Mouse (Mus musculus) midbrain, embryonic 11.5 days (tissue): ENCODE data around the gene Apba2. TPM values are rescaled to one million over a fixed set of nuclear protein-coding genes. Genes with fewer than 3 reads are reported as not detected.

ENCODE experiments used
- ATAC-seq: fragments of 200-750 bp; cut with Nextera tagmentation; 2 replicates; pipeline ENCODE4 v1.8.0; 2017; ENCODE audit warnings: moderate TSS enrichment, moderate library complexity; ENCODE audit not compliant: low FRiP score
- DNase-seq: peaks from one replicate; pipeline ENCODE4 v3.0.0; 2015; ENCODE audit warnings: low spot score; ENCODE audit errors: missing footprints
- H3K27ac ChIP-seq: fragments of 300-500 bp; sonication (generic); 2 replicates; pipeline ENCODE4 v1.5.1; 2014; ENCODE audit warnings: low read depth, low read length
- H3K27me3 ChIP-seq: fragments of 300-500 bp; sonication (generic); 2 replicates; pipeline ENCODE4 v1.6.1; 2014; ENCODE audit warnings: mild to moderate bottlenecking, low read length, moderate library complexity, mixed read lengths; ENCODE audit not compliant: control insufficient read depth, insufficient read depth
- H3K36me3 ChIP-seq: fragments of 300-500 bp; sonication (generic); 2 replicates; pipeline ENCODE4 v1.6.1; 2014; ENCODE audit warnings: mild to moderate bottlenecking, low read length, moderate library complexity, mixed read lengths; ENCODE audit not compliant: control insufficient read depth, insufficient read depth
- H3K4me1 ChIP-seq: fragments of 300-500 bp; sonication (generic); 2 replicates; pipeline ENCODE4 v1.6.1; 2014; ENCODE audit warnings: low read length; ENCODE audit not compliant: control insufficient read depth, insufficient read depth
- H3K4me2 ChIP-seq: fragments of 300-500 bp; sonication (generic); 2 replicates; pipeline ENCODE4 v1.6.1; 2014; ENCODE audit warnings: mild to moderate bottlenecking, moderate library complexity
- H3K4me3 ChIP-seq: fragments of 300-500 bp; sonication (generic); 2 replicates; pipeline ENCODE4 v1.5.1; 2014; ENCODE audit warnings: low read depth, low read length
- H3K9ac ChIP-seq: fragments of 300-500 bp; sonication (generic); 2 replicates; pipeline ENCODE4 v1.6.1; 2014; ENCODE audit warnings: low read length
- H3K9me3 ChIP-seq: fragments of 300-500 bp; sonication (generic); 2 replicates; pipeline ENCODE4 v1.6.1; 2016; ENCODE audit warnings: low read length; ENCODE audit not compliant: control insufficient read depth
- WGBS: fragments of 180-500 bp; shearing (Covaris S2); extraction: QIAGEN DNeasy Blood & Tissue Kit; methylation state at CpG from one replicate; pipeline ENCODE4 v1.1.7; 2014; 5-methylcytosine and 5-hydroxymethylcytosine counted together
- polyA plus RNA-seq: library from polyadenylated mRNA; unstranded; fragments of >200 nt; fragmentation: Nextera tagmentation; extraction: Ambion mirVana; gene quantifications from 2 replicates; pipeline ENCODE4 v1.2.1, GENCODE M21; 2014

Gene Apba2
- polyA plus RNA-seq, 1 experiment from 2014 or later = 82.4 TPM

GRCm38 (mm10) chr7:64550856-64551255 is 49.4 kb downstream of the Apba2 start:
- no peak overlapping the region for H3K4me3 ChIP-seq

GRCm38 (mm10) chr7:64552523-64553190 is 51.2 kb downstream of the Apba2 start:
- no peak overlapping the region for H3K4me2 ChIP-seq
- WGBS = 82% methylated on average over 13 of the region's 16 CpGs
- H3K9me3 ChIP-seq = no peaks in the 10 kb centered on the region
- ATAC-seq (no peak), DNase-seq (no peak)
- H3K4me1 ChIP-seq = no peaks in the 10 kb centered on the region
- no peaks in the 10 kb centered on the region for H3K36me3 ChIP-seq
- no peaks in the 10 kb centered on the region for H3K27me3 ChIP-seq
- H3K27ac ChIP-seq = no peak overlapping the region
- H3K4me3 ChIP-seq = no peak overlapping the region
- H3K9ac ChIP-seq = no peak overlapping the region

More at GRCm38 (mm10) chr7:64550856-64551255, 49.4 kb downstream of the Apba2 start:
- no peaks in the 10 kb centered on the region for H3K36me3 ChIP-seq
- H3K9ac ChIP-seq = no peak overlapping the region
- WGBS = 83% methylated on average over 1 of the region's 1 CpGs
- no peak overlapping the region for H3K27ac ChIP-seq
- H3K4me1 ChIP-seq = no peaks in the 10 kb centered on the region
- H3K4me2 ChIP-seq = no peak overlapping the region
- ATAC-seq (no peak), DNase-seq (no peak)
- H3K27me3 ChIP-seq = no peaks in the 10 kb centered on the region
- no peaks in the 10 kb centered on the region for H3K9me3 ChIP-seq

- Histone ChIP-seq H3K36me3 (no peaks in the 10 kb centered on the region), H3K4me2 (no peak overlapping the region), H3K9ac (no peak overlapping the region), H3K27ac (no peak overlapping the region), H3K27me3 (no peaks in the 10 kb centered on the region), H3K4me1 (no peaks in the 10 kb centered on the region), H3K4me3 (no peak overlapping the region), H3K9me3 (no peaks in the 10 kb centered on the region)
- ATAC-seq (no peak), DNase-seq (no peak)
- 75% methylated on average over 9 of the region's 9 CpGs for WGBS
Observed at GRCm38 (mm10) chr7:64561711-64562498, 60.4 kb downstream of the Apba2 start.

- WGBS = 82% methylated on average over 7 of the region's 7 CpGs
- Histone ChIP-seq H3K4me3 (no peak overlapping the region), H3K36me3 (no peaks in the 10 kb centered on the region), H3K4me2 (no peak overlapping the region), H3K27ac (no peak overlapping the region), H3K9ac (no peak overlapping the region), H3K9me3 (no peaks in the 10 kb centered on the region), H3K4me1 (peaks cover 5% of the 10 kb centered on the region), H3K27me3 (no peaks in the 10 kb centered on the region)
- no peak for ATAC-seq
- DNase-seq = no peak
Observed at GRCm38 (mm10) chr7:64564891-64565571, 63.5 kb downstream of the Apba2 start.

GRCm38 (mm10) chr7:64566371-64567243 is 65.1 kb downstream of the Apba2 start:
- Histone ChIP-seq H3K9ac (no peak overlapping the region), H3K4me3 (no peak overlapping the region), H3K9me3 (no peaks in the 10 kb centered on the region), H3K4me2 (no peak overlapping the region), H3K27ac (no peak overlapping the region), H3K27me3 (no peaks in the 10 kb centered on the region), H3K4me1 (peaks cover 5% of the 10 kb centered on the region), H3K36me3 (no peaks in the 10 kb centered on the region)
- ATAC-seq (no peak), DNase-seq (no peak)
- WGBS = 84% methylated on average over 10 of the region's 10 CpGs

GRCm38 (mm10) chr7:64568722-64569121 is 67.2 kb downstream of the Apba2 start:
- WGBS = 66% methylated on average over 4 of the region's 4 CpGs
- H3K4me1 ChIP-seq = peaks cover 5% of the 10 kb centered on the region

GRCm38 (mm10) chr7:64569676-64570075 is 68.2 kb downstream of the Apba2 start:
- Histone ChIP-seq H3K27me3 (no peaks in the 10 kb centered on the region), H3K4me2 (no peak overlapping the region), H3K9me3 (no peaks in the 10 kb centered on the region), H3K27ac (no peak overlapping the region), H3K36me3 (no peaks in the 10 kb centered on the region), H3K4me1 (peaks cover 5% of the 10 kb centered on the region), H3K4me3 (no peak overlapping the region), H3K9ac (no peak overlapping the region)
- DNase-seq (no peak), ATAC-seq (no peak)
- WGBS = 59% methylated on average over 7 of the region's 7 CpGs

More at GRCm38 (mm10) chr7:64568722-64569121, 67.2 kb downstream of the Apba2 start:
- DNase-seq (no peak), ATAC-seq (no peak; the same call in 1 of the 2 replicates)
- no peaks in the 10 kb centered on the region for H3K36me3 ChIP-seq
- no peak overlapping the region for H3K27ac ChIP-seq
- no peak overlapping the region for H3K4me3 ChIP-seq
- H3K9ac ChIP-seq = no peak overlapping the region
- H3K4me2 ChIP-seq = no peak overlapping the region
- H3K27me3 ChIP-seq = no peaks in the 10 kb centered on the region
- no peaks in the 10 kb centered on the region for H3K9me3 ChIP-seq

GRCm38 (mm10) chr7:64570914-64571313 is 69.4 kb downstream of the Apba2 start:
- no peak overlapping the region for H3K9ac ChIP-seq
- no peak for ATAC-seq
- WGBS = 87% methylated on average over 4 of the region's 4 CpGs
- no peak overlapping the region for H3K4me2 ChIP-seq
- peaks cover 5% of the 10 kb centered on the region for H3K4me1 ChIP-seq
- H3K36me3 ChIP-seq = no peaks in the 10 kb centered on the region
- H3K4me3 ChIP-seq = no peak overlapping the region
- H3K9me3 ChIP-seq = no peaks in the 10 kb centered on the region
- H3K27ac ChIP-seq = no peak overlapping the region
- H3K27me3 ChIP-seq = no peaks in the 10 kb centered on the region
- no peak for DNase-seq
